Mouse (Mus musculus) neural tube, embryonic 10.5 days (tissue): ENCODE measurements around the gene Tmem258.
A peak's percentile ranks its signal among the peaks of the same experiment; 100 is the strongest.

Source experiments
- DNase-seq: peaks from one replicate; pipeline ENCODE4 v3.0.0-alpha.2; 2017; ENCODE audit warnings: low spot score; ENCODE audit errors: extremely low spot score

Tmem258 gene

GRCm38 (mm10) chr19:10222656-10223055, 18.8 kb downstream of the Tmem258 start:
- no peak for DNase-seq

- no peak for DNase-seq
Measured at GRCm38 (mm10) chr19:10223561-10223960, 19.7 kb downstream of the Tmem258 start.

- DNase-seq, result peak; percentile 47
Measured at GRCm38 (mm10) chr19:10224637-10225453, 21.0 kb downstream of the Tmem258 start.

GRCm38 (mm10) chr19:10225767-10226166, 22.0 kb downstream of the Tmem258 start:
- DNase-seq, result no peak

- DNase-seq, result peak; percentile 57
Measured at GRCm38 (mm10) chr19:10231016-10231415, 27.2 kb downstream of the Tmem258 start.

GRCm38 (mm10) chr19:10231871-10232270, 28.1 kb downstream of the Tmem258 start:
- DNase-seq, result no peak

- DNase-seq, result no peak
Measured at GRCm38 (mm10) chr19:10232327-10233017, 28.7 kb downstream of the Tmem258 start.

GRCm38 (mm10) chr19:10235784-10236565, 32.2 kb downstream of the Tmem258 start:
- DNase-seq, result no peak

- no peak for DNase-seq
Measured at GRCm38 (mm10) chr19:10238477-10238876, 34.7 kb downstream of the Tmem258 start.

- DNase-seq, result no peak
Measured at GRCm38 (mm10) chr19:10239419-10239818, 35.6 kb downstream of the Tmem258 start.

- DNase-seq, result no peak
Measured at GRCm38 (mm10) chr19:10239975-10240653, 36.3 kb downstream of the Tmem258 start.

- DNase-seq, result peak; percentile 87
Measured at GRCm38 (mm10) chr19:10240654-10241305, 37.0 kb downstream of the Tmem258 start, which contains the start of gene Myrf. TSS of gene Myrf (minus strand) at chr19:10240748.

GRCm38 (mm10) chr19:10242916-10243315, 39.1 kb downstream of the Tmem258 start:
- DNase-seq, result no peak

- peak; percentile 56 for DNase-seq
Measured at GRCm38 (mm10) chr19:10244183-10244582, 40.4 kb downstream of the Tmem258 start.

- no peak for DNase-seq
Measured at GRCm38 (mm10) chr19:10247165-10247564, 43.4 kb downstream of the Tmem258 start.

- DNase-seq, result no peak
Measured at GRCm38 (mm10) chr19:10248128-10248527, 44.3 kb downstream of the Tmem258 start.
